Mouse (Mus musculus) hindbrain, embryonic 14.5 days (tissue): Measurements from ENCODE around the gene Sft2d2. TPM values are rescaled to one million over a fixed set of nuclear protein-coding genes. Genes with fewer than 3 reads are reported as not detected.

Experiments
- ATAC-seq: fragments of 200-750 bp; cut with Nextera tagmentation; 2 replicates; pipeline ENCODE4 v1.8.0; 2017; ENCODE audit warnings: moderate number of reproducible peaks, mild to moderate bottlenecking, moderate TSS enrichment, moderate library complexity; ENCODE audit not compliant: low FRiP score
- DNase-seq: peaks from one replicate; pipeline ENCODE4 v3.0.0-alpha.2; 2015; ENCODE audit warnings: low spot score
- H3K27ac ChIP-seq: fragments of 300-500 bp; sonication (generic); 2 replicates; pipeline ENCODE4 v1.5.1; 2014; ENCODE audit warnings: mild to moderate bottlenecking, moderate library complexity
- H3K27me3 ChIP-seq: fragments of 300-500 bp; sonication (generic); 2 replicates; pipeline ENCODE4 v1.6.1; 2014; ENCODE audit warnings: mild to moderate bottlenecking, low read length, mixed read lengths; ENCODE audit not compliant: control insufficient read depth, insufficient read depth
- H3K36me3 ChIP-seq: fragments of 300-500 bp; sonication (generic); replicated peaks from 2 replicates; pipeline ENCODE4 v1.6.1; 2014; ENCODE audit not compliant: control insufficient read depth, insufficient read depth
- H3K4me1 ChIP-seq: fragments of 300-500 bp; sonication (generic); replicated peaks from 2 replicates; pipeline ENCODE4 v1.6.1; 2014; ENCODE audit warnings: antibody characterized with exemption, low read length, mixed read lengths; ENCODE audit not compliant: control insufficient read depth, insufficient read depth
- H3K4me2 ChIP-seq: fragments of 300-500 bp; sonication (generic); replicated peaks from 2 replicates; pipeline ENCODE4 v1.6.1; 2014; ENCODE audit warnings: mild to moderate bottlenecking, moderate library complexity
- H3K4me3 ChIP-seq: fragments of 300-500 bp; sonication (generic); replicated peaks from 2 replicates; pipeline ENCODE4 v1.5.1; 2014; ENCODE audit warnings: mild to moderate bottlenecking, low read length
- H3K9ac ChIP-seq: fragments of 300-500 bp; sonication (generic); 2 replicates; pipeline ENCODE4 v1.6.1; 2014
- H3K9me3 ChIP-seq: fragments of 300-500 bp; sonication (generic); 2 replicates; pipeline ENCODE4 v1.6.1; 2016; ENCODE audit warnings: low read length; ENCODE audit not compliant: control insufficient read depth
- WGBS: fragments of 180-500 bp; shearing (Covaris S2); extraction: QIAGEN DNeasy Blood & Tissue Kit; methylation state at CpG from one replicate; pipeline ENCODE4 v1.1.7; 2014; 5-methylcytosine and 5-hydroxymethylcytosine counted together
- polyA plus RNA-seq: library from polyadenylated mRNA; unstranded; fragments of >200 nt; fragmentation: Nextera tagmentation; extraction: Ambion mirVana; gene quantifications from 2 replicates; pipeline ENCODE4 v1.2.1, GENCODE M21; 2014

Sft2d2 gene
- polyA plus RNA-seq = 8.0 and 9.3 TPM in 2 replicates

DNA sequence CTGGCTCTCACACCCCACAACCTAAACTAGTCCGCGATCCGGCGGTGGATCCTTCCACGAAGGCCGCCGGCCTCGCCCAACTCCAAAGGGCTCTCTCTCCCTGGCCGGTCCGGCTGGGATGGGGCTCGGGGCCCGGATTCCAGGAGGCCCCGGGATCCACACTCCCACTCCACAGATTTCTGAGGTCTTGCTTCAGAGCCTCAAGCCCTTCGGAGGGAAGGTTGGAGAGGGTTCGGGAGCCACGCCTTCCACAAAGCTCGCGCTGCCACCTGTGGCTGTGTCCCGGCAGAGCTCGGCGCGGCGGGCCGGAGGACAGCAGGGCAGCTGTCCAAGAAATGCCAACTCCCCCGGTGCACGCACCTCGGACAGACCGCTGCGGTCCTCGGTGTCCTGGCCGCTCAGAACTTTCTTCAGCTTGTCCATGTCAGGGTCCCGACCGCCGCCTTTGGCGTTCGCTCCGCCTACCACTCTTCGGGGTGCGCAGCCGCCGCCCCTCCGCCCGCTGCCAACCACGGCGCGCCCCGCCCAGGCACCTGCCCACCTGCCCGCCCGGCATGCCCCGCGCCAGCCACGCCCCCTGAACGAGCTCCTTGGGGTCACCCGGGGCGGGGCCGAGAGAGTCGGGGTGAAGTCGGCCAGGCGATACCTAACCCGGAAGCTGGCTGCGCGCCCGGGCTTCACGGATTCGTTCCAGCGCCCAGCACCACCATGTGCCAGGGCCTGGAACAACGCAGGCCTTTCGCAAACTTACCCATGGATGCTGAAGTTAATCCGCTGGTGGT is at the start of gene Sft2d2:
Gene Sft2d2 (minus strand): TSS at position 559 of the 782 bp plus-strand sequence.
- Histone ChIP-seq H3K4me1 (peaks cover 4% of the 10 kb centered on the region; the same call in 1 of the 2 replicates), H3K27ac (no peak within 1 kb of the TSS), H3K4me3 (peak within 1 kb of the TSS; percentile 67), H3K27me3 (peaks cover 29% of the 10 kb centered on the region), H3K9me3 (no peaks in the 10 kb centered on the region), H3K36me3 (no peaks in the 10 kb centered on the region), H3K9ac (peak within 1 kb of the TSS; percentile 59), H3K4me2 (peak within 1 kb of the TSS; percentile 86)
- under 1% methylated on average over 69 of the region's 69 CpGs for WGBS
- ATAC-seq (peak; percentile 87), DNase-seq (peak; percentile 82)

DNA sequence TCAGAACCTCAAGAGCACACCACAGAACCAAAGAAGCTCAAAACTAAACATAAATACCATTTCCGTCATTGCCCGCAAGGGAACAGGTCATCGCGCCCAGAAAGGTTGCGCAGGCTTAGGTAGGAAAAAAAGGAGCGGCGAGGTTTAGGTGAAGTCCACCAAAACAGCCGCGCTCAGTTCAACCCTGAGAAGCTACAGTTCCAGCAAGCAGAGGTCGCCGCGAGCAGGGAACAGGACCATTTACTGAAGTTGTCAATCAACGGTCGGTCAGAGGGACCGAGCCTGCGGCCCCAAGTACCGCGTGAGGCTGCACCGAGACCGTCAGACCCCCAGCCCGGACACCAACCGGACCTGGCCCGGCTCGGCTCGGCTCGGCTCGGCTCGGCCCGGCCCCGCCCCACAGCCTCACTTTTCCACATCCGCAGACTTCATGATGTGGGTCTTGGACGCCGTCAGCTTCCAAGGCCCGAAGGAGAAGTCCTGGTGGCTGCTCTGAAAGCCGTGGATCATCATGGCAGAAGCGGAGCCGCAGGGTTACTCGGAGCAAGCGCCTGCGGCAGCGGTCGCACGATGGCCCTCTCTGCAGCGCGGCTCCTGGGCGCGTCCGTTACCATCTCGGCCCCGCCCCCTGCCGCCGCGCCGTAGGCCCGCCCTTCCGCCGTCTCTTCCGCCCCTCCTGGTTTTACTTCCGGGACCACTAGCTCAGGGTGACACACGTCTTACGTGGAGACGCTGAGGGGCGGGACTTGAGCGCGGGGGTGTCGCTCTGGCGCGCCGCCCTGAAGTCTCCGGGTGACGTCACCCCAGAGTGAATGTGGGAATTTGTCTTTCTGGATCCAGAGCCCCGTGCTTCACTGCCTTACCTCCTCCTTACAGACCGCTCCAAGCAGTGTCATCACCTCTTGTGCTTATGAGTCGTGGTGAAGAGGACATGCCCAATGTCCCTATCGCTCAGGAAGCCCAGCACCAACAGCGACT is 42.4 kb upstream of the Sft2d2 start, which contains the start of gene Tiprl:
Gene Tiprl (minus strand): TSS at position 676 of the 978 bp plus-strand sequence.
- Histone ChIP-seq H3K4me3 (peak within 1 kb of the TSS; percentile 82), H3K9me3 (no peaks in the 10 kb centered on the region), H3K4me1 (peaks cover 19% of the 10 kb centered on the region; the same call in 1 of the 2 replicates), H3K27me3 (no peaks in the 10 kb centered on the region), H3K9ac (peak within 1 kb of the TSS; percentile 90), H3K27ac (peak within 1 kb of the TSS; percentile 92), H3K4me2 (peak within 1 kb of the TSS; percentile 84), H3K36me3 (no peaks in the 10 kb centered on the region)
- under 1% methylated on average over 74 of the region's 76 CpGs for WGBS
- ATAC-seq (peak; percentile 99), DNase-seq (peak; percentile 96)

DNA sequence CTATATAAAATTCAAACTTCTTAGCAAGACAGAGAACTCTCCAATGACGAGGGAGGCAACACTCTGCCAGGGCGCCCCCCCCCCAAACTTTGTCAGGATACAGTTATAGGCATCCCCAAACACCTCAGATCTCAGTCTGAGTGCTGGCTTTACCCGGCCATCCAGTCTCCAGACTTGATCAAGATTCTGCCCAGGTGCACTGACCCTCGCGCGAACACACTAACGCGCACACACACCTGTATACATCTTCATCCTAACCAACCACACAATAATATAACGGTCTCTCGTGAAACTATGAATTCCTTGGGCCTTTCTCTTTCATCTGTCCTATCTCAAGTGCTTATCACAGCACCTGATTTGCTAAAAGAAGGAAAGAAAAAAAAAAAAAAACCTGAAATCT is 41.6 kb upstream of the Sft2d2 start:
- Histone ChIP-seq H3K4me3 (peak overlapping the region; percentile 82), H3K27ac (peak overlapping the region; percentile 92), H3K4me2 (peak overlapping the region; percentile 84), H3K27me3 (no peaks in the 10 kb centered on the region), H3K4me1 (peaks cover 19% of the 10 kb centered on the region; the same call in 1 of the 2 replicates), H3K9me3 (no peaks in the 10 kb centered on the region), H3K9ac (peak overlapping the region; percentile 90), H3K36me3 (no peaks in the 10 kb centered on the region)
- DNase-seq = no peak
- 16% methylated on average over 10 of the region's 10 CpGs for WGBS
- no peak for ATAC-seq

- DNase-seq = no peak
- Histone ChIP-seq H3K4me3 (no peak overlapping the region), H3K27me3 (no peaks in the 10 kb centered on the region), H3K4me2 (no peak overlapping the region), H3K4me1 (peaks cover 19% of the 10 kb centered on the region; the same call in 1 of the 2 replicates), H3K9me3 (no peaks in the 10 kb centered on the region), H3K27ac (no peak overlapping the region), H3K36me3 (no peaks in the 10 kb centered on the region), H3K9ac (no peak overlapping the region)
- ATAC-seq = no peak
- WGBS = 80% methylated on average over 2 of the region's 2 CpGs
These were observed 39.6 kb upstream of the Sft2d2 start for GRCm38 (mm10) chr1:165233806-165234205.

GRCm38 (mm10) chr1:165230691-165231090 is 36.5 kb upstream of the Sft2d2 start:
- no peaks in the 10 kb centered on the region for H3K27me3 ChIP-seq
- H3K36me3 ChIP-seq = peaks cover 16% of the 10 kb centered on the region
- no peaks in the 10 kb centered on the region for H3K9me3 ChIP-seq
- H3K27ac ChIP-seq = no peak overlapping the region
- no peak overlapping the region for H3K4me3 ChIP-seq
- H3K4me1 ChIP-seq = peaks cover 9% of the 10 kb centered on the region; the same call in 1 of the 2 replicates
- WGBS = 96% methylated on average over 4 of the region's 4 CpGs
- no peak overlapping the region for H3K9ac ChIP-seq
- no peak overlapping the region for H3K4me2 ChIP-seq
- DNase-seq (no peak), ATAC-seq (no peak)

GRCm38 (mm10) chr1:165229577-165229976 is 35.3 kb upstream of the Sft2d2 start:
- Histone ChIP-seq H3K4me3 (no peak overlapping the region), H3K27me3 (no peaks in the 10 kb centered on the region), H3K4me1 (peaks cover 3% of the 10 kb centered on the region; the same call in 1 of the 2 replicates), H3K9me3 (no peaks in the 10 kb centered on the region), H3K36me3 (peaks cover 27% of the 10 kb centered on the region), H3K9ac (no peak overlapping the region), H3K4me2 (no peak overlapping the region), H3K27ac (no peak overlapping the region)
- 92% methylated on average over 9 of the region's 9 CpGs for WGBS
- ATAC-seq (no peak), DNase-seq (no peak)

GRCm38 (mm10) chr1:165217023-165217589 is 22.9 kb upstream of the Sft2d2 start:
- WGBS = 99% methylated on average over 2 of the region's 2 CpGs

GRCm38 (mm10) chr1:165215831-165216230 is 21.6 kb upstream of the Sft2d2 start:
- H3K4me3 ChIP-seq = no peak overlapping the region
- H3K4me1 ChIP-seq = no peaks in the 10 kb centered on the region
- WGBS = 93% methylated on average over 7 of the region's 7 CpGs
- ATAC-seq = no peak
- peaks cover 75% of the 10 kb centered on the region for H3K36me3 ChIP-seq
- H3K4me2 ChIP-seq = no peak overlapping the region
- H3K9me3 ChIP-seq = no peaks in the 10 kb centered on the region
- H3K9ac ChIP-seq = no peak overlapping the region
- no peak overlapping the region for H3K27ac ChIP-seq
- H3K27me3 ChIP-seq = no peaks in the 10 kb centered on the region
- no peak for DNase-seq

More at GRCm38 (mm10) chr1:165217023-165217589, 22.9 kb upstream of the Sft2d2 start:
- Histone ChIP-seq H3K4me2 (no peak overlapping the region), H3K27me3 (no peaks in the 10 kb centered on the region), H3K9ac (no peak overlapping the region), H3K27ac (no peak overlapping the region), H3K36me3 (peaks cover 87% of the 10 kb centered on the region), H3K4me3 (no peak overlapping the region), H3K4me1 (no peaks in the 10 kb centered on the region), H3K9me3 (no peaks in the 10 kb centered on the region)
- ATAC-seq (no peak), DNase-seq (no peak)
